Mouse (Mus musculus): ENCODE results near the gene Sbk2. TPM values are rescaled to one million over a fixed set of nuclear protein-coding genes. Genes with fewer than 3 reads are reported as not detected.

Sbk2 gene
- polyA plus RNA-seq, 1 experiment from 2014 or later, result 10.4 TPM

DNA sequence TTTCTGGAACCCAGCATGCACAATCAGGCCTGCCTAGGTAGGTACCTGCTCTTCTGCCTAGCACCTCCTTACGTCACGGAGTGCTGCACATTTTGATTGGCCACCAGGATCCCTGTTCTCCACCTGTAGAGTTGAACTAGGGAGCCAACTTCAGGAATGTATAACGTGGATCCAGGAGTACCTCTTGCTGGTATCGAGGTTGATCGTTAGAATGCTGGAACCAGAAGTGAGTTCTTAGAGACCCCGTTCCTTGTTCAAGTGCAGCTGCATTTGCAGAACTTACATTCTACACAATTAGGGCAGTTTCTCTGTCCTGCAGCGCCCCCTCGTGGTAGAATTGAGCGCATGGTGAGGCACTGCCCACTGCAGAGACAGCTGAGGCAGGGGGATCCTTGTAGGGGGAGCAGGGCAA lies 24.1 kb downstream of the Sbk2 start:
- ATAC-seq (replicated peaks; ENCODE audit: extremely low read depth, insufficient read depth, low FRiP score), result no peak
- H3K27ac ChIP-seq (ENCODE audit: low read length), result no peak overlapping the region
- no peak overlapping the region for H3K4me3 ChIP-seq (ENCODE audit: low read length)
- H3K9me3 ChIP-seq (replicated peaks; ENCODE audit: control insufficient read depth, low read length), result no peaks in the 10 kb centered on the region
- WGBS, result 13% methylated on average over 9 of the region's 9 CpGs
- H3K4me1 ChIP-seq (ENCODE audit: control insufficient read depth, insufficient read depth, low read length), result 0 out of 2 replicates have a peak, but pooled peaks cover 2% of the 10 kb centered on the region
- H3K27me3 ChIP-seq (ENCODE audit: control insufficient read depth, insufficient read depth, low read length), result no peaks in the 10 kb centered on the region
- no peak overlapping the region for H3K4me2 ChIP-seq (ENCODE audit: low read depth, low read length)
- H3K36me3 ChIP-seq (ENCODE audit: control insufficient read depth, insufficient read depth), result no peaks in the 10 kb centered on the region
- no peak overlapping the region for H3K9ac ChIP-seq (ENCODE audit: low read length)

- no peak overlapping the region for H3K4me3 ChIP-seq (ENCODE audit: low read length)
- H3K4me1 ChIP-seq (ENCODE audit: control insufficient read depth, insufficient read depth, low read length), result 0 out of 2 replicates have a peak, but pooled peaks cover 2% of the 10 kb centered on the region
- WGBS, result 37% methylated on average over 2 of the region's 2 CpGs
- H3K27me3 ChIP-seq (ENCODE audit: control insufficient read depth, insufficient read depth, low read length), result no peaks in the 10 kb centered on the region
- peaks cover 4% of the 10 kb centered on the region; the same call in 1 of the 2 replicates for H3K9me3 ChIP-seq (replicated peaks; ENCODE audit: control insufficient read depth, low read length)
- no peak overlapping the region for H3K27ac ChIP-seq (ENCODE audit: low read length)
- no peak overlapping the region for H3K9ac ChIP-seq (ENCODE audit: low read length)
- no peak for ATAC-seq (replicated peaks; ENCODE audit: extremely low read depth, insufficient read depth, low FRiP score)
- no peaks in the 10 kb centered on the region for H3K36me3 ChIP-seq (ENCODE audit: control insufficient read depth, insufficient read depth)
- no peak overlapping the region for H3K4me2 ChIP-seq (ENCODE audit: low read depth, low read length)
These were observed 25.8 kb downstream of the Sbk2 start for GRCm38 (mm10) chr7:4938456-4938855.

- Histone ChIP-seq H3K27me3 (ENCODE audit: control insufficient read depth, insufficient read depth, low read length) (no peaks in the 10 kb centered on the region), H3K4me2 (ENCODE audit: low read depth, low read length) (no peak overlapping the region), H3K27ac (ENCODE audit: low read length) (no peak overlapping the region), H3K4me3 (ENCODE audit: low read length) (no peak overlapping the region), H3K36me3 (ENCODE audit: control insufficient read depth, insufficient read depth) (no peaks in the 10 kb centered on the region), H3K9ac (ENCODE audit: low read length) (no peak overlapping the region), H3K9me3 (replicated peaks; ENCODE audit: control insufficient read depth, low read length) (peaks cover 4% of the 10 kb centered on the region; the same call in 1 of the 2 replicates), H3K4me1 (ENCODE audit: control insufficient read depth, insufficient read depth, low read length) (no peaks in the 10 kb centered on the region)
- ATAC-seq (replicated peaks; ENCODE audit: extremely low read depth, insufficient read depth, low FRiP score), result no peak
- WGBS, result 70% methylated on average over 11 of the region's 11 CpGs
These were observed 26.8 kb downstream of the Sbk2 start for GRCm38 (mm10) chr7:4937392-4937791.

- Histone ChIP-seq H3K9ac (ENCODE audit: low read length) (no peak overlapping the region), H3K4me2 (ENCODE audit: low read depth, low read length) (no peak overlapping the region), H3K4me3 (ENCODE audit: low read length) (no peak overlapping the region), H3K4me1 (ENCODE audit: control insufficient read depth, insufficient read depth, low read length) (no peaks in the 10 kb centered on the region), H3K27ac (ENCODE audit: low read length) (no peak overlapping the region), H3K9me3 (replicated peaks; ENCODE audit: control insufficient read depth, low read length) (peaks cover 4% of the 10 kb centered on the region; the same call in 1 of the 2 replicates), H3K36me3 (ENCODE audit: control insufficient read depth, insufficient read depth) (no peaks in the 10 kb centered on the region), H3K27me3 (ENCODE audit: control insufficient read depth, insufficient read depth, low read length) (no peaks in the 10 kb centered on the region)
- no peak for ATAC-seq (replicated peaks; ENCODE audit: extremely low read depth, insufficient read depth, low FRiP score)
- WGBS, result 64% methylated on average over 10 of the region's 10 CpGs
These were observed 27.4 kb downstream of the Sbk2 start for GRCm38 (mm10) chr7:4936832-4937231.

DNA sequence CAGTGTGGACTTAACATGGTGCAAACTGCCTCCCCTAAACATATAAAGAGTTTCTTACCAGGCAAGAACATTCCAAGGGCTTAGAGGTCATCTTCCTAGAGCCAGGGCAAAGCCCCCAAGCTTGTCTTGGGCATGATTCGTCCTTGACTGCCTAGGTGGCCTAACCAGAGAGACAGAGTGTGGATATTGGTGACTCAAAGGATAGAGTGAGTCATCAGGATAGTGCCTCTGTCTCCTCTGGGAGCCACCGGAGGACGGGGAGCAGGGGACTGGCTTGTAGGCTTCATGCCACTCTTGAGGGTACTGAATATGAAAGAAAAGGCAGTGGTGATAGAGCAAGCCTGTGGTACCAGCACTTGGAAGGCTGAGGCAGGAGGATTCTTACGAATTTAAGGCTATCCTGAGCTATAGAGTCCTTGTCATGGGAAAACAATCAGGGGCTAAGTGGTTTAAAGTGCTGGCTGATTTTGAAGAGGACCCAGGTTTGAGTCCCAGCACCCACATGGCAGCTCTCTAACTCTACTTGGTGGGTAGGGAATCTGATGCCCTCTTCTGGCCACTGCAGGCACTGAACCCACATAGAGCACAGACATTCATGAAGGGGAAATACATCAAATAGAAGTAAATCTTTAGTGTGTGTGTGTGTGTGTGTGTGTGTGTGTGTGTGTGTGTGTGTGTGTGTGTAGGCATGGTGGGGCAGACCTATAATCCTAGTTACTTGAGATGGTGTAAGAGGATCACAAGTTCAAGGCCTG lies 29.9 kb downstream of the Sbk2 start:
- ATAC-seq (replicated peaks; ENCODE audit: extremely low read depth, insufficient read depth, low FRiP score), result no peak
- Histone ChIP-seq H3K4me3 (ENCODE audit: low read length) (no peak overlapping the region), H3K9me3 (replicated peaks; ENCODE audit: control insufficient read depth, low read length) (peaks cover 4% of the 10 kb centered on the region; the same call in 1 of the 2 replicates), H3K27me3 (ENCODE audit: control insufficient read depth, insufficient read depth, low read length) (no peaks in the 10 kb centered on the region), H3K36me3 (ENCODE audit: control insufficient read depth, insufficient read depth) (no peaks in the 10 kb centered on the region), H3K27ac (ENCODE audit: low read length) (no peak overlapping the region), H3K4me2 (ENCODE audit: low read depth, low read length) (no peak overlapping the region), H3K4me1 (ENCODE audit: control insufficient read depth, insufficient read depth, low read length) (no peaks in the 10 kb centered on the region), H3K9ac (ENCODE audit: low read length) (no peak overlapping the region)
- 68% methylated on average over 4 of the region's 4 CpGs for WGBS

DNA sequence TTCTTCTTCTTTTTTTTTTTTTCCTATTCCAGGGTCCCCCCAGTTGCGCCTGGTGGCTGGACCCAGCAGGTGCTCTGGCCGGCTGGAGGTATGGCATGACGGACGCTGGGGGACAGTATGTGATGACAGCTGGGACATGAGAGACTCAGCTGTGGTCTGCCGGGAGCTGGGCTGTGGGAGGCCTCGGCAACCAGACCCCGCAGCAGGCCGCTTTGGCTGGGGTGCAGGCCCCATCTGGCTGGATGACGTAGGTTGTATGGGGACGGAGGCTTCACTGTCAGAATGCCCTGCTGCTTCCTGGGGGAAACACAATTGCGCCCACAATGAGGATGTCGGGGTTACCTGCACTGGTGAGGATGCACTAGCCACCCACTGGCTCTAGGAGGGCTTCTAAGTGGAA lies 31.1 kb downstream of the Sbk2 start:
- H3K4me2 ChIP-seq (ENCODE audit: low read depth, low read length), result no peak overlapping the region
- no peak for ATAC-seq (replicated peaks; ENCODE audit: extremely low read depth, insufficient read depth, low FRiP score)
- peaks cover 4% of the 10 kb centered on the region; the same call in 1 of the 2 replicates for H3K9me3 ChIP-seq (replicated peaks; ENCODE audit: control insufficient read depth, low read length)
- no peak overlapping the region for H3K4me3 ChIP-seq (ENCODE audit: low read length)
- 56% methylated on average over 12 of the region's 12 CpGs for WGBS
- no peaks in the 10 kb centered on the region for H3K36me3 ChIP-seq (ENCODE audit: control insufficient read depth, insufficient read depth)
- H3K4me1 ChIP-seq (ENCODE audit: control insufficient read depth, insufficient read depth, low read length), result no peaks in the 10 kb centered on the region
- H3K9ac ChIP-seq (ENCODE audit: low read length), result no peak overlapping the region
- no peaks in the 10 kb centered on the region for H3K27me3 ChIP-seq (ENCODE audit: control insufficient read depth, insufficient read depth, low read length)
- no peak overlapping the region for H3K27ac ChIP-seq (ENCODE audit: low read length)

DNA sequence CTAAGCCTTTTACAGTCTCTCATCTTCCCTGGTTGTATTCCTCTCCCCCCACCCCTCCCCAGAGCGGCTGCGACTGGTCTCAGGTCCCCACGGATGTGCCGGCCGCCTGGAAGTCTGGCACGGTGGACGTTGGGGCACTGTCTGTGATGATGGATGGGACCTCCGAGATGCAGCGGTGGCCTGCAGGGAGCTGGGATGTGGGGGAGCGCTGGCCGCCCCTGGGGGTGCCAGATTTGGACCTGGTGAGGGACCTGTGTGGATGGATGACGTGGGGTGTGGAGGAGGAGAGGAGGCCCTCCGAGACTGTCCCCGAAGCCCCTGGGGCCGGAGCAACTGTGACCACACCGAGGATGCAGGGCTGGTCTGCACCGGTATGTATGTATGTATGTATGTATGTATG lies 35.9 kb downstream of the Sbk2 start:
- Histone ChIP-seq H3K4me3 (ENCODE audit: low read length) (no peak overlapping the region), H3K27me3 (ENCODE audit: control insufficient read depth, insufficient read depth, low read length) (no peaks in the 10 kb centered on the region), H3K36me3 (ENCODE audit: control insufficient read depth, insufficient read depth) (no peaks in the 10 kb centered on the region), H3K9ac (ENCODE audit: low read length) (no peak overlapping the region), H3K9me3 (replicated peaks; ENCODE audit: control insufficient read depth, low read length) (no peaks in the 10 kb centered on the region), H3K4me1 (ENCODE audit: control insufficient read depth, insufficient read depth, low read length) (peaks cover 17% of the 10 kb centered on the region), H3K27ac (ENCODE audit: low read length) (no peak overlapping the region), H3K4me2 (ENCODE audit: low read depth, low read length) (no peak overlapping the region)
- ATAC-seq (replicated peaks; ENCODE audit: extremely low read depth, insufficient read depth, low FRiP score), result no peak
- 67% methylated on average over 17 of the region's 17 CpGs for WGBS

DNA sequence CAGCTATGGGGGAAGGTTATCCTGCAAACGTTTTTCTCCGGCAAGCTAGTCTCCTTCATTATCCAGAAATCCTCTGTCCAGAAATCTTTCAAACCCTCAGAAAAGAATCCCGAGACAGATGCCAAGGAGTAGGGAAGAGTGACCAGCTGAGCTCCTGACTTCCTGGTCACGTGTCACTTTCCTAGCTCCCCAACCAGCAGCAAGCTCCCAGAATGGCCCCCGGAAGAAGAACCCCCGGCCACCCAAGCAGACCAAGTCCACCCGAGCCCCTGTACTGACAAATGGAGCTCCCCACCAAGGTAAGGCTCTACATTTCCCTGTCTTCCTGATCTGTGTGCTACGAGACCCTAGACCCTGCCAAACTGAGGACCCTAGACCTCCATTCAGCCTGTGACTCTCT lies 36.5 kb downstream of the Sbk2 start:
- no peak overlapping the region for H3K4me3 ChIP-seq (ENCODE audit: low read length)
- no peak overlapping the region for H3K27ac ChIP-seq (ENCODE audit: low read length)
- peaks cover 23% of the 10 kb centered on the region for H3K4me1 ChIP-seq (ENCODE audit: control insufficient read depth, insufficient read depth, low read length)
- no peaks in the 10 kb centered on the region for H3K36me3 ChIP-seq (ENCODE audit: control insufficient read depth, insufficient read depth)
- no peak overlapping the region for H3K4me2 ChIP-seq (ENCODE audit: low read depth, low read length)
- no peak for ATAC-seq (replicated peaks; ENCODE audit: extremely low read depth, insufficient read depth, low FRiP score)
- WGBS, result 48% methylated on average over 8 of the region's 8 CpGs
- H3K9ac ChIP-seq (ENCODE audit: low read length), result no peak overlapping the region
- H3K27me3 ChIP-seq (ENCODE audit: control insufficient read depth, insufficient read depth, low read length), result no peaks in the 10 kb centered on the region
- no peaks in the 10 kb centered on the region for H3K9me3 ChIP-seq (replicated peaks; ENCODE audit: control insufficient read depth, low read length)

DNA sequence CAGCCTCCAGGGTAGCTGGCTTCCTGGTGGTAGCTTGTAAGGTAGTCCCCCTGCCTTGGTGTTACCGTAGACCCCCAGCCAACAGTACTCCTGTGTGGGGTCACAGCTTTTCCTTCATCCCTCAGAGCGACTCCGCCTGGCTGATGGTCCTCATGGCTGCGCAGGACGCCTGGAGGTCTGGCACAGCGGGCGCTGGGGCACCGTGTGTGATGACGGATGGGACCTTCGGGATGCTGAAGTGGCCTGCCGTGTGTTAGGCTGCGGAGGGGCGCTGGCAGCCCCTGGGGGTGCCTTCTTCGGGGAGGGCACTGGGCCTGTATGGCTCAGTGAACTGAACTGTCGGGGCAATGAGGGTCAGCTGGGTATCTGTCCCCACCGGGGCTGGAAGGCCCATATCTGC lies 37.4 kb downstream of the Sbk2 start:
- 81% methylated on average over 16 of the region's 16 CpGs for WGBS
- H3K27ac ChIP-seq (ENCODE audit: low read length), result no peak overlapping the region
- no peaks in the 10 kb centered on the region for H3K27me3 ChIP-seq (ENCODE audit: control insufficient read depth, insufficient read depth, low read length)
- no peaks in the 10 kb centered on the region for H3K36me3 ChIP-seq (ENCODE audit: control insufficient read depth, insufficient read depth)
- ATAC-seq (replicated peaks; ENCODE audit: extremely low read depth, insufficient read depth, low FRiP score), result no peak
- no peak overlapping the region for H3K9ac ChIP-seq (ENCODE audit: low read length)
- peaks cover 28% of the 10 kb centered on the region for H3K4me1 ChIP-seq (ENCODE audit: control insufficient read depth, insufficient read depth, low read length)
- H3K4me3 ChIP-seq (ENCODE audit: low read length), result no peak overlapping the region
- H3K9me3 ChIP-seq (replicated peaks; ENCODE audit: control insufficient read depth, low read length), result no peaks in the 10 kb centered on the region
- no peak overlapping the region for H3K4me2 ChIP-seq (ENCODE audit: low read depth, low read length)

All from heart, embryonic 16.5 days (tissue).